Mouse (Mus musculus) limb, embryonic 11.5 days (tissue): ENCODE data around the gene Irak3. TPM values are rescaled to one million over a fixed set of nuclear protein-coding genes. Genes with fewer than 3 reads are reported as not detected.

Experiments
- ATAC-seq: fragments of 200-750 bp; cut with Nextera tagmentation; 2 replicates; pipeline ENCODE4 v1.8.0; 2017; ENCODE audit warnings: low read depth; ENCODE audit not compliant: insufficient number of reproducible peaks, low FRiP score, low TSS enrichment
- DNase-seq: peaks from one replicate; pipeline ENCODE4 v3.0.0-alpha.2; 2015; ENCODE audit warnings: low spot score
- H3K27ac ChIP-seq: fragments of 300-500 bp; sonication (generic); replicated peaks from 2 replicates; pipeline ENCODE4 v1.5.1; 2014; ENCODE audit warnings: low read depth, mild to moderate bottlenecking, low read length
- H3K27me3 ChIP-seq: fragments of 300-500 bp; sonication (generic); 2 replicates; pipeline ENCODE4 v1.6.1; 2014; ENCODE audit warnings: mild to moderate bottlenecking, low read length, mixed read lengths; ENCODE audit not compliant: control insufficient read depth, insufficient read depth
- H3K36me3 ChIP-seq: fragments of 300-500 bp; sonication (generic); 2 replicates; pipeline ENCODE4 v1.6.1; 2014; ENCODE audit warnings: mild to moderate bottlenecking, low read length, moderate library complexity, mixed read lengths; ENCODE audit not compliant: control insufficient read depth, insufficient read depth
- H3K4me1 ChIP-seq: fragments of 300-500 bp; sonication (generic); 2 replicates; pipeline ENCODE4 v1.6.1; 2014; ENCODE audit warnings: low read length, mixed read lengths; ENCODE audit not compliant: control insufficient read depth, insufficient read depth
- H3K4me2 ChIP-seq: fragments of 300-500 bp; sonication (generic); 2 replicates; pipeline ENCODE4 v1.6.1; 2014; ENCODE audit warnings: low read depth, mild to moderate bottlenecking, moderate library complexity; ENCODE audit not compliant: severe bottlenecking
- H3K4me3 ChIP-seq: fragments of 300-500 bp; sonication (generic); 2 replicates; pipeline ENCODE4 v1.5.1; 2014; ENCODE audit warnings: low read depth, low read length
- H3K9ac ChIP-seq: fragments of 300-500 bp; sonication (generic); 2 replicates; pipeline ENCODE4 v1.6.1; 2014; ENCODE audit warnings: mild to moderate bottlenecking, low read length
- H3K9me3 ChIP-seq: fragments of 300-500 bp; sonication (generic); 2 replicates; pipeline ENCODE4 v1.6.1; 2016; ENCODE audit warnings: low read length; ENCODE audit not compliant: control insufficient read depth
- WGBS: fragments of 180-500 bp; shearing (Covaris S2); extraction: QIAGEN DNeasy Blood & Tissue Kit; methylation state at CpG from one replicate; pipeline ENCODE4 v1.1.7; 2014; 5-methylcytosine and 5-hydroxymethylcytosine counted together
- polyA plus RNA-seq: library from polyadenylated mRNA; unstranded; fragments of >200 nt; fragmentation: Nextera tagmentation; extraction: Ambion mirVana; gene quantifications from 2 replicates; pipeline ENCODE4 v1.2.1, GENCODE M21; 2014

Gene Irak3
- polyA plus RNA-seq, 1 experiment from 2014 or later = 0.63 TPM

DNA sequence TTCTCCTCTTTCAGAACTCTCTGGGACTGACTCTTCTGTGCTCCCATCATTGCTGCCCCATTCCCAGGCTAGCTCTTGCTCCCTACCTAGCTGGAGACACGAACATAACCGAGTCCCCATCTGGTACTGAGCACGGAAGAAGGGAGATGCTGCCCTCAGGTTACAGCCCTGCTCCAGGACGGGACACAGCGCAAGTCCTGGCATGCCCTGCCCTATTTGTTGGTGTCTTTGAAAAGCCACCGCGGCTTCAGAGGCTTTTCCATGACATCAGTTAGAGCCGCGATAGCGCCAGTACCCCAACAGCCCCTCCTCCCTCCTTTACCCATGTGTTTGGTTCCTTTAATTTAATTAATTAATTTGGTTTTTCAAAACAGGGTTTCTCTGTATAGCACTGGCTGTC, 39.1 kb downstream of the Irak3 start:
- Histone ChIP-seq H3K27ac (no peak overlapping the region), H3K27me3 (no peaks in the 10 kb centered on the region), H3K4me2 (no peak overlapping the region), H3K4me3 (no peak overlapping the region), H3K4me1 (no peaks in the 10 kb centered on the region), H3K9ac (no peak overlapping the region), H3K9me3 (no peaks in the 10 kb centered on the region), H3K36me3 (no peaks in the 10 kb centered on the region)
- ATAC-seq (no peak), DNase-seq (no peak)
- WGBS = 81% methylated on average over 10 of the region's 10 CpGs

- Histone ChIP-seq H3K4me1 (no peaks in the 10 kb centered on the region), H3K4me3 (no peak overlapping the region), H3K27ac (no peak overlapping the region), H3K36me3 (no peaks in the 10 kb centered on the region), H3K9ac (no peak overlapping the region), H3K27me3 (no peaks in the 10 kb centered on the region), H3K9me3 (no peaks in the 10 kb centered on the region), H3K4me2 (no peak overlapping the region)
- no peak for DNase-seq
- WGBS = 82% methylated on average over 9 of the region's 9 CpGs
- ATAC-seq = no peak
These were observed 41.4 kb downstream of the Irak3 start for GRCm38 (mm10) chr10:120160533-120160932.

DNA sequence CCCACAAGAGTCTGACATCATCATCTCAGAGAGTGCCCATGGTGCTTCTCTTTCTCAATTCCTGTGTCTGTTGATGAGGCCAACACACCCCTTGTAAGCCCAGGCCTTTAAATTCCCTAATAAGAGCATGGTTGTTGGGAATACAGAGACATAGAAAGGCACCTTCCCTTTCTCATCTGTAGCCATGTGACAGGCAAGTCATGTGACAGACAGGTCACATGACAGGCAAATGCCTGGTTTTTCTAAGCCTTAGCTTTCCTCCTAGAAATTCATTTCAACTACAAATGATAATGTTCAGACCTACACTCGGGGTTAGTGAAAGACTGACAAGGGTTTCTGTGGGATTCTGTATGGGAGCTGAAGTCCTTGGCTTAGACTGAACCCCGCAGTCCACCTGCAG, 48.0 kb downstream of the Irak3 start:
- no peak overlapping the region for H3K27ac ChIP-seq
- H3K9me3 ChIP-seq = no peaks in the 10 kb centered on the region
- H3K9ac ChIP-seq = no peak overlapping the region
- no peak for DNase-seq
- no peak for ATAC-seq
- no peak overlapping the region for H3K4me3 ChIP-seq
- H3K4me1 ChIP-seq = no peaks in the 10 kb centered on the region
- H3K4me2 ChIP-seq = no peak overlapping the region
- no peaks in the 10 kb centered on the region for H3K36me3 ChIP-seq
- 91% methylated on average over 2 of the region's 2 CpGs for WGBS
- no peaks in the 10 kb centered on the region for H3K27me3 ChIP-seq

DNA sequence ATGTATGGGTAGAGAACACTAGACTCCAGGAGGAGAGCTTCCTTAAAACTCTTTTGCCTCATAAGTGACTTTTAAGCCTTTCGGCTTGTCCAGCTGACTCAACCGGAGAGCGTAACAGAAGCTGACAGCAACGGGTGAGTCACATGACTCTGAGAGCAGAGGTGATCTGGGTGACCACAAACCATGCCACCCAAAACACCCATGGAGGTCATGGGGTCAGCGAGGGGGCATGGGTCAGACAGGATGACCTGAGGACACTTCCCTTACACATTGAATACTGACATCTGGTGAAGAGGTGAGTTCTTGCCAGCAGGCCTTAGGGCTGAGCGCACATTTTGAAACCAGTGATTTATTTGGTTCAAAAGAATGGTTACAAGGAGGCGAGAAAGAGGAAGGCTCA, 50.3 kb downstream of the Irak3 start:
- no peak overlapping the region for H3K4me2 ChIP-seq
- DNase-seq = no peak
- no peak for ATAC-seq
- no peaks in the 10 kb centered on the region for H3K4me1 ChIP-seq
- H3K27ac ChIP-seq = no peak overlapping the region
- no peaks in the 10 kb centered on the region for H3K27me3 ChIP-seq
- H3K36me3 ChIP-seq = no peaks in the 10 kb centered on the region
- 92% methylated on average over 7 of the region's 7 CpGs for WGBS
- no peak overlapping the region for H3K4me3 ChIP-seq
- no peaks in the 10 kb centered on the region for H3K9me3 ChIP-seq
- H3K9ac ChIP-seq = no peak overlapping the region

DNA sequence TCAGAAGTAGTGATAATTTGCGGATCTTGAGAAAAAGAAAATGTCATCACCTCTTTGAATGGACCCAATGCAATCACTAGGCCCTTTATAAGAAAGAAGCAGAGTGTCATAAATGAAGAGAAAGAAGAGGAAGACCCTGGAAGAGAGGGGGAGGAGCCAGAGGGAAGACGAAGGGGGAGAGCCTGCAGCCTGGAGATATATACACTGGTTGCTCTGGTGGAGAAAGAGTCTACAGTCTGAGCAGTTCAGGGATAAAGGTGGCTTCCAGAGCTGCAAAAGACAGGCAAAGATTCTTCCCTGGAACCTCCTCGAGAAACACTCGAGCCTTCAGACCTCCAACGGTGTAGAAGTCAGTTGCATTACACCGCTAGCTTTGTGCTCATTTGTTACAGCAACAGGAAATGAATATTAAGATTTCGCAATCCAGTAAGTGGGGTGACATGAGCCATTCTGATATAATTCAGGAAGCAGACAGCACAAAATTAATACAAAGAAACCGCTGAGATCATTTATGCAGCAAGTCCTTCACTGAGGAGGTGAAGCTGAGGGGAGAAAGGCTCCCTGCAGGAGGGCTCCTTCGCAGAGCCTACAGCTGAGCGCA, 60.9 kb downstream of the Irak3 start:
- Histone ChIP-seq H3K27ac (no peak overlapping the region), H3K4me1 (no peaks in the 10 kb centered on the region), H3K9ac (no peak overlapping the region), H3K27me3 (no peaks in the 10 kb centered on the region), H3K4me2 (no peak overlapping the region), H3K36me3 (no peaks in the 10 kb centered on the region), H3K9me3 (peaks cover 7% of the 10 kb centered on the region; the same call in 1 of the 2 replicates), H3K4me3 (no peak overlapping the region)
- DNase-seq (no peak), ATAC-seq (no peak)
- WGBS = 80% methylated on average over 10 of the region's 10 CpGs

- no peaks in the 10 kb centered on the region for H3K27me3 ChIP-seq
- H3K4me1 ChIP-seq = no peaks in the 10 kb centered on the region
- WGBS = 70% methylated on average over 4 of the region's 4 CpGs
- no peak overlapping the region for H3K27ac ChIP-seq
- H3K4me2 ChIP-seq = no peak overlapping the region
- no peaks in the 10 kb centered on the region for H3K36me3 ChIP-seq
- peaks cover 7% of the 10 kb centered on the region; the same call in 1 of the 2 replicates for H3K9me3 ChIP-seq
- H3K9ac ChIP-seq = no peak overlapping the region
- H3K4me3 ChIP-seq = no peak overlapping the region
- DNase-seq (no peak), ATAC-seq (no peak)
These were observed 61.7 kb downstream of the Irak3 start for GRCm38 (mm10) chr10:120140193-120140592.

- Histone ChIP-seq H3K4me3 (no peak overlapping the region), H3K36me3 (no peaks in the 10 kb centered on the region), H3K4me2 (no peak overlapping the region), H3K9me3 (no peaks in the 10 kb centered on the region), H3K9ac (no peak overlapping the region), H3K27me3 (no peaks in the 10 kb centered on the region), H3K27ac (no peak overlapping the region), H3K4me1 (peaks cover 6% of the 10 kb centered on the region; the same call in 1 of the 2 replicates)
- ATAC-seq (no peak), DNase-seq (no peak)
- 90% methylated on average over 12 of the region's 12 CpGs for WGBS
These were observed 65.8 kb downstream of the Irak3 start for GRCm38 (mm10) chr10:120136020-120136562.

GRCm38 (mm10) chr10:120133697-120134096, 68.2 kb downstream of the Irak3 start:
- DNase-seq (no peak), ATAC-seq (no peak)
- H3K4me1 ChIP-seq = peaks cover 6% of the 10 kb centered on the region; the same call in 1 of the 2 replicates
- no peak overlapping the region for H3K4me2 ChIP-seq
- H3K4me3 ChIP-seq = no peak overlapping the region
- H3K9me3 ChIP-seq = no peaks in the 10 kb centered on the region
- no peak overlapping the region for H3K27ac ChIP-seq
- no peaks in the 10 kb centered on the region for H3K36me3 ChIP-seq
- 31% methylated on average over 11 of the region's 11 CpGs for WGBS
- no peak overlapping the region for H3K9ac ChIP-seq
- H3K27me3 ChIP-seq = no peaks in the 10 kb centered on the region

- Histone ChIP-seq H3K27ac (no peak overlapping the region), H3K4me2 (no peak overlapping the region), H3K4me3 (no peak overlapping the region), H3K36me3 (no peaks in the 10 kb centered on the region), H3K27me3 (no peaks in the 10 kb centered on the region), H3K9ac (no peak overlapping the region), H3K9me3 (no peaks in the 10 kb centered on the region), H3K4me1 (peaks cover 6% of the 10 kb centered on the region; the same call in 1 of the 2 replicates)
- WGBS = 69% methylated on average over 16 of the region's 16 CpGs
- DNase-seq (peak; percentile 64), ATAC-seq (no peak)
These were observed 71.3 kb downstream of the Irak3 start for GRCm38 (mm10) chr10:120130621-120131020.
